Mouse (Mus musculus): ENCODE measurements around the gene Hcst.

The Hcst gene

DNA sequence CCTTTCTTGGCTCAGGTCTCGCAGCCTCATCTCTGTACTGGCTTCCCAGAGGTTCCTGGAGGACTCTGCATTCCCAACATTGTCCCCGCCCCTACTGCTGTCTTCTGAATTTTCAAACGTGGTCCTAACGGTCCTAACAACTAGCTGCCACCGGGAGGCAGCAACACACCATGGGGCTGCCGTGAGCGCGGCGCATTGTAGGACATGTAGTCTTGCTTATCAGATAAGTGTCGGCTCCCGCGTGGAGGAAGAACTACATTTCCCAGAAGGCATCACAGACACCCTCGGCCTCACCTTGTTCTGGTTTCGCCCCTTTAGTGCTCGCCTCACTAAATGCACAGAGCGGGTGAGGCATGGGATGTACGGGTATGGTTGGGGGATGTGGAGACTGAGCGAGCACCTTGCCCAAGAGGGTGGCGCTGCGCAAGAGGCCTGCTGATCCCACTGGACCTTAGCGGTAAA, 46.1 kb downstream of the Hcst start:
- DNase-seq (ENCODE audit: low spot score): peak; percentile 92
